In genomic region chr11:103020713-103021335, GRCm38 (mm10) we compare ENCODE assay signal across 13 mouse cellular contexts. TPM values are rescaled to one million over a fixed set of nuclear protein-coding genes. Genes with fewer than 3 reads are reported as not detected.
DNase-seq lines count a peak whose midpoint lies in the region; ATAC-seq and TF ChIP-seq lines count a peak whose summit lies in the region.
"Had no signal": no experiment of that assay in that cellular context is flagged by ENCODE, and none has a peak within 500 bp of the region (broad histone marks: within the 10 kb centered on the region; RNA-seq: fewer than 3 reads in every experiment).

No protein-coding gene starts in this region.

- intact Hi-C loops in left cerebral cortex, postnatal 14 days (cut with DNase I): no loop called here

- H3K27ac ChIP-seq in limb, embryonic 12.5 days: 0 out of 2 replicates have a peak overlapping the region, but pooled peaks have one; percentile 4
- no peak overlapping the region for H3K27ac ChIP-seq in limb, embryonic 10.5 days
- H3K27ac ChIP-seq in MEL (ENCODE audit: control insufficient read depth, low read depth, low read length) (no peak overlapping the region), macrophage (peak overlapping the region; percentile 72)
- H3K27ac ChIP-seq: hindbrain, embryonic 13.5 days; liver, embryonic 15.5 days had no signal

- ATAC-seq in limb, embryonic 12.5 days (ENCODE audit: insufficient number of reproducible peaks, insufficient read depth, low FRiP score, low TSS enrichment, low read depth): no peak
- ATAC-seq: forebrain, embryonic 14.5 days had no signal

- 75% methylated on average over 3 of the region's 3 CpGs for WGBS in limb, embryonic 12.5 days
- WGBS in limb, embryonic 10.5 days: 73% methylated on average over 3 of the region's 3 CpGs
- 96% methylated on average over 3 of the region's 3 CpGs for WGBS in macrophage (ENCODE audit: missing documents)

- H3K9me3 ChIP-seq in limb, embryonic 12.5 days: no peaks in the 10 kb centered on the region
- no peaks in the 10 kb centered on the region for H3K9me3 ChIP-seq in limb, embryonic 10.5 days (replicated peaks)
- no peaks in the 10 kb centered on the region for H3K9me3 ChIP-seq in MEL (replicated peaks; ENCODE audit: insufficient read depth, low read length)
- H3K9me3 ChIP-seq: hindbrain, embryonic 13.5 days; liver, embryonic 15.5 days had no signal

- no peaks in the 10 kb centered on the region for H3K27me3 ChIP-seq in limb, embryonic 12.5 days
- no peaks in the 10 kb centered on the region for H3K27me3 ChIP-seq in limb, embryonic 10.5 days (ENCODE audit: low read depth, poor library complexity, severe bottlenecking)
- H3K27me3 ChIP-seq in MEL (ENCODE audit: control insufficient read depth in 1 of 2, insufficient read depth in 2 of 2, low read length in 2 of 2): no peaks in the 10 kb centered on the region
- H3K27me3 ChIP-seq: hindbrain, embryonic 13.5 days; liver, embryonic 15.5 days had no signal

- no peak for TF ChIP-seq POLR2A in MEL (IDR thresholded peaks at IDR 0.05; ENCODE audit: control insufficient read depth in 1 of 2, insufficient read depth in 1 of 2, low read depth in 1 of 2, low read length in 2 of 2, poor library complexity in 1 of 2)

- H3K4me3 ChIP-seq in limb, embryonic 12.5 days (replicated peaks): no peak overlapping the region
- no peak overlapping the region for H3K4me3 ChIP-seq in limb, embryonic 10.5 days
- H3K4me3 ChIP-seq in MEL (ENCODE audit: control insufficient read depth in 1 of 2, insufficient read depth in 1 of 2, low read depth in 2 of 2, low read length in 2 of 2) (no peak overlapping the region), macrophage (ENCODE audit: inconsistent target) (no peak overlapping the region)
- H3K4me3 ChIP-seq: hindbrain, embryonic 13.5 days; liver, embryonic 15.5 days had no signal

- peaks cover 28% of the 10 kb centered on the region for H3K36me3 ChIP-seq in limb, embryonic 12.5 days
- peaks cover 31% of the 10 kb centered on the region for H3K36me3 ChIP-seq in limb, embryonic 10.5 days
- H3K36me3 ChIP-seq in MEL (ENCODE audit: control insufficient read depth in 1 of 2, insufficient read depth in 2 of 2, low read length in 2 of 2): peaks cover 1 to 5% of the 10 kb centered on the region in 2 experiments; a peak in 2 of 4 replicates
- peaks cover 10% of the 10 kb centered on the region; the same call in 1 of the 2 replicates for H3K36me3 ChIP-seq in macrophage (ENCODE audit: inconsistent target)
- H3K36me3 ChIP-seq: hindbrain, embryonic 13.5 days had no signal

- H3K79me2 ChIP-seq in MEL (ENCODE audit: control insufficient read depth, insufficient read depth, low read length, poor library complexity): peaks cover 6% of the 10 kb centered on the region
- H3K79me2 ChIP-seq in macrophage (ENCODE audit: inconsistent target): peaks cover 49% of the 10 kb centered on the region

- no peak for TF ChIP-seq RAD21 in MEL (IDR thresholded peaks at IDR 0.05; ENCODE audit: low read depth, low read length)

- TF ChIP-seq EP300 in MEL (IDR thresholded peaks at IDR 0.05; ENCODE audit: low read depth in 1 of 2, low read length in 2 of 2): no peak

- H3K4me1 ChIP-seq in limb, embryonic 12.5 days (replicated peaks): peaks cover 11% of the 10 kb centered on the region
- H3K4me1 ChIP-seq in limb, embryonic 10.5 days: peaks cover 11% of the 10 kb centered on the region
- H3K4me1 ChIP-seq in MEL (ENCODE audit: control insufficient read depth in 1 of 2, insufficient read depth in 2 of 2, low read length in 2 of 2): peaks cover 4 to 5% of the 10 kb centered on the region in 2 experiments

- no peak overlapping the region for H3K4me2 ChIP-seq in limb, embryonic 12.5 days
- H3K4me2 ChIP-seq: heart, embryonic 11.5 days; hindbrain, embryonic 13.5 days; liver, embryonic 15.5 days had no signal

- TF ChIP-seq CTCF in MEL (IDR thresholded peaks at IDR 0.05 in 2 of 3, conservative IDR thresholded peaks at IDR 0.05 in 1 of 3; ENCODE audit: control insufficient read depth in 1 of 3, insufficient read depth in 1 of 3, low read depth in 2 of 3, low read length in 3 of 3, poor library complexity in 1 of 3, severe bottlenecking in 1 of 3): peak in 2 of 3 experiments; percentile 42 to 49; a peak in 4 of 6 replicates

- H3K9ac ChIP-seq in limb, embryonic 12.5 days (replicated peaks): no peak overlapping the region
- no peak overlapping the region for H3K9ac ChIP-seq in MEL (ENCODE audit: control insufficient read depth, low read depth, low read length, poor library complexity, severe bottlenecking)
- H3K9ac ChIP-seq: hindbrain, embryonic 13.5 days; liver, embryonic 15.5 days had no signal

- DNase-seq in cerebellum, postnatal 36 days: peak; percentile 21 to 31
- DNase-seq in cerebellum, adult 11-12 months: no peak
- DNase-seq in limb, embryonic 10.5 days (ENCODE audit: low spot score): no peak
- DNase-seq in MEL (ENCODE audit: low read depth, low spot score): peak; percentile 49
- DNase-seq in left cerebral cortex, postnatal 14 days (ENCODE audit: low spot score in 2 of 2): no peak
- no peak for DNase-seq in frontal cortex, postnatal 14 days (ENCODE audit: low spot score in 2 of 2)
- DNase-seq: kidney, adult 9 months had no signal

TF ChIP-seq in MEL, 35 proteins besides CTCF, POLR2A, EP300 and RAD21:
- TF ChIP-seq UBTF (IDR thresholded peaks at IDR 0.05; ENCODE audit: borderline replicate concordance, insufficient read depth, low read depth, low read length) (no peak), SMC3 (IDR thresholded peaks at IDR 0.05; ENCODE audit: low read depth, low read length) (peak; percentile 18; the same call in 1 of the 2 replicates)

RNA-seq across cellular contexts. Expression of gene Nmt1, which starts 7.2 kb away (rescaled TPM):
- 53.6 and 53.7 TPM in 2 replicates for polyA plus RNA-seq in limb, embryonic 12.5 days (2016; fragmentation: Nextera tagmentation; extraction: Ambion mirVana)
- polyA plus RNA-seq in limb, embryonic 10.5 days (2016; fragmentation: Nextera tagmentation; extraction: Ambion mirVana): 60.5 and 63.1 TPM in 2 replicates
- total RNA-seq in MEL (2012; rRNA removed): 70.5 and 85.1 TPM in 2 replicates
- polyA plus RNA-seq in MEL (2012; ENCODE audit: insufficient read depth in 1 of 2, insufficient read length in 2 of 2, low read depth in 1 of 2, low replicate concordance in 2 of 2, missing spikeins in 1 of 2) (100 to 1,000 TPM in 1 of 2 experiments, 10 to 100 TPM in 1; 29.8 to 147 TPM), macrophage (2018) (58.0 to 93.5 TPM (median 59.5 TPM) in 3 replicates)
- total RNA-seq in macrophage (2018; cell fraction: chromatin; rRNA removed): 10 to 100 TPM; 17.8 to 62.3 (median 36.5) TPM
- total RNA-seq in macrophage (2018; cell fraction: cytosol; rRNA removed): 100 to 1,000 TPM in 2 of 26 experiments, 10 to 100 TPM in 24; 47.5 to 103 (median 66.1) TPM
- 10 to 100 TPM; 18.3 to 57.8 (median 36.3) TPM for total RNA-seq in macrophage (2018; cell fraction: nucleus; rRNA removed)
- total RNA-seq in left cerebral cortex, postnatal 14 days (2021): 100 to 1,000 TPM; 105 to 107 TPM

RNA-seq across cellular contexts. Expression of gene Dcakd, which starts 7.3 kb away (rescaled TPM):
- 167 and 192 TPM in 2 replicates for polyA plus RNA-seq in limb, embryonic 12.5 days (2016; fragmentation: Nextera tagmentation; extraction: Ambion mirVana)
- polyA plus RNA-seq in limb, embryonic 10.5 days (2016; fragmentation: Nextera tagmentation; extraction: Ambion mirVana): 260 and 269 TPM in 2 replicates
- 15.6 and 16.2 TPM in 2 replicates for total RNA-seq in MEL (2012; rRNA removed)
- polyA plus RNA-seq in MEL (2012; ENCODE audit: insufficient read depth in 1 of 2, insufficient read length in 2 of 2, low read depth in 1 of 2, low replicate concordance in 2 of 2, missing spikeins in 1 of 2) (100 to 1,000 TPM in 1 of 2 experiments, 10 to 100 TPM in 1; 82.3 to 112 TPM), macrophage (2018) (24.3 to 27.5 TPM (median 26.4 TPM) in 3 replicates)
- 10 to 100 TPM in 21 of 26 experiments, 1 to 10 TPM in 5; 4.7 to 63.8 (median 24.2) TPM for total RNA-seq in macrophage (2018; cell fraction: chromatin; rRNA removed)
- 10 to 100 TPM in 25 of 26 experiments, 1 to 10 TPM in 1; 9.0 to 27.8 (median 21.2) TPM for total RNA-seq in macrophage (2018; cell fraction: cytosol; rRNA removed)
- 10 to 100 TPM in 25 of 26 experiments, 1 to 10 TPM in 1; 8.1 to 54.4 (median 21.1) TPM for total RNA-seq in macrophage (2018; cell fraction: nucleus; rRNA removed)
- total RNA-seq in left cerebral cortex, postnatal 14 days (2021): 10 to 100 TPM; 90.2 to 93.2 TPM

Comparison
In these comparisons a context has a peak if more than half of its experiments do, and no peak if none do; other contexts are left out.
1. DNase-seq: peak in cerebellum, postnatal 36 days (2 of 2) and MEL (single experiment); none in cerebellum, adult 11-12 months (single experiment), limb, embryonic 10.5 days (single experiment), left cerebral cortex, postnatal 14 days (0 of 2) and frontal cortex, postnatal 14 days (0 of 2).
2. H3K27ac ChIP-seq: peak in limb, embryonic 12.5 days (single experiment) and macrophage (single experiment); none in limb, embryonic 10.5 days (single experiment) and MEL (single experiment).